Mouse (Mus musculus): ENCODE data around the gene AI661453.
"Not testable (repeated sequence)": the region's sequence is repeated elsewhere in the genome, so short reads cannot be mapped to it uniquely, and the experiment has no call there.

The AI661453 gene

GRCm38 (mm10) chr17:47436156-47436906, at the start of gene AI661453:
Gene AI661453 (plus strand): TSS chr17:47436615.
- peak; percentile 10 to 25 for DNase-seq

- DNase-seq: peak; percentile 55 to 80
These were observed 49.8 kb upstream of the AI661453 start for GRCm38 (mm10) chr17:47386649-47387048.

- DNase-seq: no peak
These were observed 42.1 kb upstream of the AI661453 start for GRCm38 (mm10) chr17:47394223-47394869.

GRCm38 (mm10) chr17:47395376-47395913, 41.0 kb upstream of the AI661453 start:
- DNase-seq: peak in 1 of 2 experiments; percentile 37

GRCm38 (mm10) chr17:47399091-47399490, 37.3 kb upstream of the AI661453 start:
- DNase-seq: no peak

GRCm38 (mm10) chr17:47400451-47400850, 36.0 kb upstream of the AI661453 start, which contains the start of gene Guca1a:
Gene Guca1a (minus strand): TSS chr17:47400584.
- DNase-seq: no peak

DNA sequence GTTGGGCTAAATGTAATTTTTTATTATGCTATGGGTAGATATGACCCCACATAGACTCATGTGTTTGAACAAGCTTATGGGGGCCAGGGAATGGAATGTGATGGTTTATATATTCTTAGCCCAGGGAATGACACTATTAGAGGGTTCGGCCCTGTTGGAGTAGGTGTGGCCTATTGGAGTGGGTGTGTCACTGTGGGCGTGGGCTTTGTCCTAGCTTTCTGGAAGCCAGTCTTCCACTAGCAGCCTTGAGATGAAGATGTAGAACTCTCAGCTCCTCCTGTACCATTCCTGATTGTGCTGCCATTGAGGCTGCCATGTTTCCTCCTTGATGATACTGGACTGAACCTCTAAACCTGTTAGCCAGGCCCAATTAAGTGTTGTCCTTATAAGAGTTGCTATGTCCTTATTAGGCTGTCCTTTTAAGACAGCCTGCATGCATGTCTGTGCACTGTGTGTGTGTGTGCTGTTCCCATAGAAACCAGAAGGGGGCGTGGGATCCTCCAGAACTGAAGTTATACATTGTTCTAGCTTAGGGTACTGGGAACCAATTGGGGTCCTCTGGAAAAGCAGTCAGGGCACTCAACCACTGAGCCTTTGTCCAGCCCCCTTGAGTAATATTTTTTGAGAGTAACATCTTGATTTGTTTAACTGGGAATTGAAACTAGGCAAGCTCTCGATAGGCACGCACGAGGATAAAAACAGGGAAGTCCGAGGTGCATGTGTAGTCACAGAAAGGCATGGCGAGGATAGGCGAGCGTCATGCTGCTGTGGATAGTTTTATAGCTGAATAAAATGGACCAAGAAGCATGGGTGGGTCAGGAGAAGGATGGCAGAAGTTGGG, 28.5 kb upstream of the AI661453 start:
- no peak for DNase-seq

DNA sequence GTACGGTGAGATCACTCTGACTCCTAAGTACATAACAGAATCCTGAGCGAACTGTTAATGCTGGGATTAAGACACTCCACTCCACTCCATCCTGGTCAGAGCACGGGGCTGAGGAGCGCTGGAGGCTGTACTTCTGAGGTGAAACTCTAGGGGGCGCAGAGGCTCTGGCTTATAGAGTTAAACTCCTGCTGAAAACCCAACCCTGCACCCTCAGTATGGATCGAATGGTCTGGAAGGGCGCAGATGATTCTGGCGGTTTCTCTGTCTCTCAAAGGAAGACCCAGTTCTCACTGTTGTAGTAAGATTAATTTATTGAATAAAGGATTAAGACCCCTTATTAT, 27.9 kb upstream of the AI661453 start:
- DNase-seq: peak; percentile 75 to 84

DNA sequence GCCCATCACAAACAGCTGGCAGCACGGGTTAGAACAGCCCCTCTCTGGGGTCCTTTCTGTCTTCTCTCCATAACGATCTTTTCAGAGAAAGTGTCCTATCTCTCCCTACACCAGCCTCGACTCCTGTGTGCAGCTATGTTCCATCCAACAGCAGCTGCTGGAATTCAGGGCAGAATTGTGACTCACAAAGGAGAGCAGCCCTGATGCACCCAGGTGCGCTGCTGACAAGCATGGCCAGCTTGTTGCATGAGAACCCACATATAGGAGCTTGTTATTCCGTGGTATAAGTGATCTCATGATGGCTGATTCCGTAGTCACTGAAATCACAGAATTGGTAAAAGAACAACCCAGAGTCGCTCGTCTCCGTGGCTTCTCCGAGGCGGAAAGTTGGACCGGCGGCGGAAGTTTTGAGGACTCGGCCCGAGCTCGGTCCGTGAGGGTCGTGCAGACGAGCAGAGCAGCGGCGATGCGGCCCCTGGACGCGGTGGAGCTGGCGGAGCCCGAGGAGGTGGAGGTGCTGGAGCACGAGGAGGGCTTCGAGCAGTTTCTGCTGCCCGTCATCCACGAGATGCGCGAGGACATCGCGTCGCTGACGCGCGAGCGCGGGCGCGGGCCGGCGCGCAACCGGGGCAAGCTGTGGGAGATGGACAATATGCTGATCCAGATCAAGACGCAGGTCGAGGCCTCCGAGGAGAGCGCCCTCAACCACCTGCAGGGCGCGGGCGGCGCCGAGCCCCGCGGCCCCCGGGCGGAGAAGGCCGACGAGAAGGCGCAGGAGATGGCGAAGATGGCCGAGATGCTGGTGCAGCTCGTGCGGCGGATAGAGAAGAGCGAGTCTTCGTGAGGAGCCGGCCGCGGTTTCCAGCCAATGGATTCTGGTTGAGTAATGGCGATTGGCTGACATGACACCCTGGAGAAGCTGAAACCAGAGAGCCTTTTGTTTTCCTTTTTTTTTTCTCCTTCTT, 26.2 kb upstream of the AI661453 start:
- peak; percentile 34 to 42 for DNase-seq

GRCm38 (mm10) chr17:47420195-47420594, 16.2 kb upstream of the AI661453 start:
- no peak for DNase-seq

- DNase-seq: no peak
These were observed 14.8 kb upstream of the AI661453 start for GRCm38 (mm10) chr17:47421566-47421965.

DNA sequence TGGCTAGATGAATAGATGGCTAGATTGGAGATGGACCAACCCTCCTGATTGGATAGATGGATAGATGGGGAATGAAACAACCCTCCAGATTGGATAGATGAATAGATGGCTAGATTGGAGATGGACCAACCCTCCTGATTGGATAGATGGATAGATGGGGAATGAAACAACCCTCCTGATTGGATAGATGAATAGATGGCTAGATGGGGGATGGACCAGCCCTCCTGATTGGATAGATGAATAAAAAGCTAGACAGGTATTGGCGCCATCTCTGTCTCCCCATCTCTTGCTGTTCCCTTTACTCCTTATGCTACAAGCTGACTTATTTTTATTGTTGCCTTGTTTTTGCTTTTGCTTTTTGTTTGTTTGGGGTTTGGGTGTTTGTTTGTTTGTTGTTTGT, 13.8 kb upstream of the AI661453 start:
- not testable (repeated sequence) for DNase-seq

DNA sequence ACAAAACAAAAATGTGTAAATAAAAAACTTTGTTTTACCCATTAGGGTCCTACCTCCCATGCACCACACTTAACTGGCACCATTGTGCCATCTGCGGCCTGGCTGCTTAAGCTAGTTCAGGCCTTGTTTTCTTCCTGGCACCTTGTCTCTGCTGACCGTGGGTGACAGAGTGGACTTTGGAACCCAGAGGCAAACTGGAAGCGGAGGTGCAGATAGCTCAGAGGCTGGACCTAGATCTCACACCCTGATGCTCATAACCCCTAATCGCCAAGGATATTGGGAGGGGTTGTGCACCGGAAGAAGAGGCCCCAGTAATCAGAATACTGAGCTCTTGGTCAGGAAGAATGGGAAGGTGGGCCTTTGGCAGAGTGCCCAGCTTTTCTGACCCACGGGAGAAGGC, 12.2 kb upstream of the AI661453 start:
- DNase-seq: no peak

- no peak for DNase-seq
These were observed 9.1 kb upstream of the AI661453 start for GRCm38 (mm10) chr17:47427316-47427715.

DNA sequence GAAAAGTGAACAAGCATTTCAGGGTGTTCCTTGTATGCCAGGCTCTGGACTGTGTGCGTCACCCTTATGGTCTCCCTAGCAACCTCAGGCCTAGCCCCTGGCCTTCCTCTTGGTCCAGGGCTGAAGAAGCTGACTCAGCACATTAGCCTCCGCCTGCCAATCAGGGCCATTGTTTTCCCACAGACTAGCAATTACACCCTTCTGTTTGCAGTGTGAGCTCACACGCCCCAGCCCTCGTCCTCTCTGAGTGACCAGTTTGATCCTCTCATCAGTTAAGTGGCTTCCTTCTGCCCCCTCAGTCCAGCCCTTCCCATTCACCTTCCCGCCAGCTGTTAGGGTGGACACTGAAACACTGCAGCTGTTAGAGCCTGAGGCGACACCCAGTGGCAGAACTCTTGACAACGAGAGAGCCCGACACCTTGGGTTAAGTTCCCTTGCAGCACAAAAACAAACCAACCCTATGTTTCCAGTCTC, 7.5 kb upstream of the AI661453 start:
- no peak for DNase-seq

GRCm38 (mm10) chr17:47430815-47431214, 5.6 kb upstream of the AI661453 start:
- DNase-seq: peak in 1 of 2 experiments; percentile 25

GRCm38 (mm10) chr17:47436907-47437547, 612 bp downstream of the AI661453 start, which contains the start of gene 1700001C19Rik:
Gene 1700001C19Rik (minus strand): TSS chr17:47437376.
- DNase-seq: no peak

DNA sequence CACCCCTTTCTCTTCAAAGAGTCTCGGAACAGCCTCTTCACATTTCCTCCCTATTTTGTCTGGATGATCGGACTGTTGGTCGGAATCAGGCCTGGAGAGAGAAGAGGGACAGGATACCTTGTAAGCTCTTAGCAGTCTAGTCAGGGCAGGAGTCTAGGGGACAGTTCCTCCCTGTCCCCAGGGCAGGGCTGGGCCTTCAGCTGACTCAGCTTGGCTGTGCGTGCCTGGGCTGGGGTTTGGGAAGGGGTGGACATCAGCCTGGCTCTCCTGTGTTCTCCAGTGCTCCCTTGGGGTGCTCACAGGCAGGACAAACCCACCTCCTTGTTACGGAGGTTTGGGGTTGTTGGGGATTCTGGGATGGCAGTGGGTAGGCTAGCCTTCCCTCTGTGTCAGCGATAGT, 2.2 kb downstream of the AI661453 start:
- no peak for DNase-seq

DNA sequence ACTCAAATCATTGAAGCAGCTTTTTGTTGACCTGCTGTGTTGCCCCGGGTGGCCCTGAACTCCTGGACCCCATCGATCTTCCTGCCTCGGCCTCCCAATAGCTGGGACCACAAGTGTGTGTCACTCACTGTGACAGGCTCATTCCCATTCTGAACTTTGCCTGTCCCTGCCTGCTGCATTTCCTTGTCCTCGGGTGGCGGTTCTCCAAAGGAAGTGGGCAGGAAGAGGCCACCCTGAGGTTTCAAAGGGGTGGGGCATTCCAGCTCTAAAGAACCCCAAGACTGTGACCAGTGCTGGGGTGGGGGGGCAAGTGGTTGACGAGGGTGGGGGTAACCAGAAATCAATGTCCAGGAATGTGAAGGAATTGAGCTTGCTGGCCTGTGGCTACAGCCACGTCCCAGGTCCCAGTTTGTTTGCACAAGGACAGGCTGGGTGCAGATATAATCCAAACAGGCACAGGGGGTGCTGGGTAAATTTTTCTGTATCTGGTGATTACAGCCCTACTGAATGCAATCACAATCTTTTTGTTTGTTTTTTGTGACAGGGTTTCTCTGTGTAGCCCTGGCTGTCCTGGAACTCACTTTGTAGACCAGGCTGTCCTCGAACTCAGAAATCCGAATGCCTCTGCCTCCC, 3.1 kb downstream of the AI661453 start:
- DNase-seq: no peak

DNA sequence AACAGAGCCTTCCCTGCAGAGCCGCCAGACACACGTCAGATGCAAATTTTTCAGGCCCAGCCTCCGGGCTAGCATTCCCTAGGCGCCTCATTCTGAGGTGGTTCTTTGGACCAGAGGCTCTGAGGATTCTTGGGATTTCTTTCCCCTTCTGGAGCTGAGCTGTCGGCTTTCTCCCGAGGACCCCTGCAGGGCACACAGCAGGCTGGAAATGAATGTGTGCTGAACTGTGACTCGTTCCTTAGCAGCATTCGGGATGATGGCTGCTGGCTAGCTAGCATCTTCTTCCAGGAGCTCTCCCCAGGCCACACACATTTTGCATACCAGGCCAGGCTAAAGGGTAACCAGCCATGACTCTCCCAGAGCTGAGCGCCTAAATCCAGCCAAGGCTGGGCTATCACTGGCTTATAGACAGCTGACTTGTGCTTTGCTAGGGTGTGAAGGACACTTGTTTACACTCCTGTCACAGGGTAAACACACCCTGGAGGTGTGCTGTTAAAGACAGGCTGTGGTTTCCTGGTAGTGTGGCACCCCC, 4.0 kb downstream of the AI661453 start:
- DNase-seq: peak; percentile 17

All from cerebellum, postnatal 14 days (tissue).